Mouse (Mus musculus) embryonic facial prominence, embryonic 12.5 days (tissue): ENCODE results near the gene Cacna2d4. TPM values are rescaled to one million over a fixed set of nuclear protein-coding genes. Genes with fewer than 3 reads are reported as not detected.

Experiments
- ATAC-seq: fragments of 200-750 bp; cut with Nextera tagmentation; 2 replicates; pipeline ENCODE4 v1.8.0; 2017; ENCODE audit not compliant: insufficient number of reproducible peaks, insufficient read depth, low FRiP score, low TSS enrichment
- H3K27ac ChIP-seq: fragments of 300-500 bp; sonication (generic); 2 replicates; pipeline ENCODE4 v1.5.1; 2016; ENCODE audit warnings: mild to moderate bottlenecking
- H3K27me3 ChIP-seq: fragments of 300-500 bp; sonication (generic); 2 replicates; pipeline ENCODE4 v1.6.1; 2016; ENCODE audit warnings: mild to moderate bottlenecking, moderate library complexity
- H3K36me3 ChIP-seq: fragments of 300-500 bp; sonication (generic); 2 replicates; pipeline ENCODE4 v1.6.1; 2016; ENCODE audit warnings: mild to moderate bottlenecking
- H3K4me1 ChIP-seq: fragments of 300-500 bp; sonication (generic); 2 replicates; pipeline ENCODE4 v1.6.1; 2016
- H3K4me2 ChIP-seq: fragments of 300-500 bp; sonication (generic); replicated peaks from 2 replicates; pipeline ENCODE4 v1.6.1; 2016; ENCODE audit warnings: mild to moderate bottlenecking, moderate library complexity
- H3K4me3 ChIP-seq: fragments of 300-500 bp; sonication (generic); 2 replicates; pipeline ENCODE4 v1.5.1; 2016; ENCODE audit warnings: mild to moderate bottlenecking
- H3K9ac ChIP-seq: fragments of 300-500 bp; sonication (generic); 2 replicates; pipeline ENCODE4 v1.6.1; 2016; ENCODE audit warnings: mild to moderate bottlenecking, moderate library complexity
- H3K9me3 ChIP-seq: fragments of 300-500 bp; sonication (generic); 2 replicates; pipeline ENCODE4 v1.6.1; 2016; ENCODE audit warnings: mild to moderate bottlenecking, moderate library complexity
- WGBS: fragments of 180-500 bp; shearing (Covaris S2); methylation state at CpG from one replicate; pipeline ENCODE4 v1.1.7; 2016; 5-methylcytosine and 5-hydroxymethylcytosine counted together
- polyA plus RNA-seq: library from polyadenylated mRNA; unstranded; fragments of >200 nt; fragmentation: Nextera tagmentation; extraction: Ambion mirVana; gene quantifications from 2 replicates; pipeline ENCODE4 v1.2.1, GENCODE M21; 2016

Gene Cacna2d4
- polyA plus RNA-seq, 1 experiment from 2014 or later: not detected

DNA sequence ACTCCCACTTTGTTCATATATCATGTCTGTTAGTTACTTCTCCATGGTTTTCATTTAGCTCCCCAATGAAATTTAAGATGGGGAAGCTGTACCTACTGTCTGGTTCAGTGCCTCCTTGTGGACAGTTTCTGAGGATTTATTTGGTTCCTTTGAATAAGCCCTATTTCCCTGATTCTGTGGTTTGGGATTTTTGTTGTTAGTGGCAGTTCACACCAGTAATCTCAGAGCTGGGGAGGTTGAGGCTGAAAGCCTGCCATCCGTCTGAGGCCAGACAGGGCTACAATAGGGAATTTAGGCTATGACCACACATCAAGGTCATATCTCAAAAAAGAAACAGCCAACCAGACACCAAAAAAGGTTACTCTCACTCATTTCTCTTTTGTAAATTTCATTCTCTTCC, 142.3 kb downstream of the Cacna2d4 start:
- H3K4me1 ChIP-seq: no peaks in the 10 kb centered on the region
- H3K4me3 ChIP-seq: no peak overlapping the region
- H3K27ac ChIP-seq: no peak overlapping the region
- no peak for ATAC-seq
- H3K27me3 ChIP-seq: no peaks in the 10 kb centered on the region
- no peaks in the 10 kb centered on the region for H3K9me3 ChIP-seq
- 75% methylated on average over 1 of the region's 1 CpGs for WGBS
- no peak overlapping the region for H3K4me2 ChIP-seq
- no peaks in the 10 kb centered on the region for H3K36me3 ChIP-seq
- no peak overlapping the region for H3K9ac ChIP-seq

GRCm38 (mm10) chr6:119385668-119386067, 149.3 kb downstream of the Cacna2d4 start:
- ATAC-seq: no peak
- H3K4me3 ChIP-seq: no peak overlapping the region
- H3K4me1 ChIP-seq: peaks cover 6% of the 10 kb centered on the region
- H3K36me3 ChIP-seq: no peaks in the 10 kb centered on the region
- 90% methylated on average over 1 of the region's 1 CpGs for WGBS
- no peaks in the 10 kb centered on the region for H3K27me3 ChIP-seq
- H3K9ac ChIP-seq: no peak overlapping the region
- no peak overlapping the region for H3K4me2 ChIP-seq
- no peak overlapping the region for H3K27ac ChIP-seq
- no peaks in the 10 kb centered on the region for H3K9me3 ChIP-seq

- WGBS: 86% methylated on average over 4 of the region's 4 CpGs
- no peak for ATAC-seq
- no peak overlapping the region for H3K27ac ChIP-seq
- no peak overlapping the region for H3K4me2 ChIP-seq
- no peaks in the 10 kb centered on the region for H3K36me3 ChIP-seq
- H3K9ac ChIP-seq: no peak overlapping the region
- no peak overlapping the region for H3K4me3 ChIP-seq
- H3K9me3 ChIP-seq: no peaks in the 10 kb centered on the region
- peaks cover 6% of the 10 kb centered on the region for H3K4me1 ChIP-seq
- no peaks in the 10 kb centered on the region for H3K27me3 ChIP-seq
These were observed 150.1 kb downstream of the Cacna2d4 start for GRCm38 (mm10) chr6:119386421-119386820.

DNA sequence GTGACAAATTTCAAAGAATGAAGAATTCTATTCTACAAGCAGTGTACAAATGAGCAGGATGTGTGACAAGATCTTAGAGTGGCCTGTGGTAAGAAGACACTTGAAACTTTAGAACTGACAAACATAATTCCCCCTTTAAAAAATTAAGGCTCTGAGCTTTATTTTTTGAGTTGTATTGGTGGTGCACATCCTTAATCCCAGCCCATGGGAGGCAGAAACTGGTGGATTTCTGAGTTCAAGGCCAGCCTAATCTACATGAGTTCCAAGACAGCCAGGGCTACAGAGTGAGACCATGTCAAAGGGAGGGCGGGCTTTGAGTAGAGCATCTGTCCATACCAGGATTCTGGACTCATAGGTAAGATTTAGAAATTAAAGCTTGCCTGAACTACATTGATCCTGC, 150.5 kb downstream of the Cacna2d4 start:
- H3K4me2 ChIP-seq: peak overlapping the region; percentile 78

DNA sequence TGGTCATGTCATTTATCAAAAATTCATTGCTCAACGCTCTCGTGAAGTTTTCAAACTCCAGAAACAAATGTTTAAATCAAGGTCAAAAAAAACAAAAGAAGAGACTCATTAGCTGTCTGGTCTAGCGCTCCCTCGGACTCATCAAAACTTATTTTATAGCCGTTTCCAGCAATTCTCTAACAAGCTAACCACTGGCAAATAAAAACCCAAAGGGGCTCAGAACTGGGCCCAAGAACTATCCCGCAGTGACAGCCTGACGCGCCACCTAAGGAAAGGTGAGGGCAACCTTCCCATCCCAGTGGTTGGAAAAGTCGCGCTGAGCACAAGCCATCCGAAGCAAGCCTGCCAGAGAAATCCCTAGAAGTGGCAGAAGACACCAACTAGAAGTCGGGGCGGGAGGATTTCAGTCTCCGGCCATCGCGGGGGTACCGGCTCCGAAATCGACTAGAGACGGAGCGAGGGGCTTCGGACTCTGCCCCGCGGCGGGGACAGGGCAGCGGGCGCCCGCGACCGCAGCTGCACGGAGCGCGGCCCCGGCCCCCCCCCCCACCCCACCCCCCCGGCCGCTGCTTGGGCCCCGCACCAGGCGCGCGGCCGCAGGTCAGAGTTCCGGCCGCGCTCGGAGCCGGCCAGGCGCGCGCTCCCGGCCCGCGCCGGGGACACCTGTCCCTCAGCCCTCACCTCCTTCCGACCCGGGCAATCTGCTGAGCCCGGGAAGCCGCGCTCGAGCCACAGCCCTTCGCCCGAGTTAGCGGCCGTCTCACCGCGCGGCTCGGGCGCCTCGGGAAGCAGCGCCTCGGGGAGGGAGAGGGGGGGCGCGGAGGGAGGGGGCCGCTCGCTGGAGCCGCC, 151.7 kb downstream of the Cacna2d4 start:
- peak; percentile 81 for ATAC-seq
- peak overlapping the region; percentile 75 for H3K9ac ChIP-seq
- no peaks in the 10 kb centered on the region for H3K9me3 ChIP-seq
- WGBS: 2% methylated on average over 46 of the region's 76 CpGs
- peak overlapping the region; percentile 78 for H3K4me2 ChIP-seq
- peak overlapping the region; percentile 77 for H3K27ac ChIP-seq
- H3K36me3 ChIP-seq: no peaks in the 10 kb centered on the region
- H3K27me3 ChIP-seq: no peaks in the 10 kb centered on the region
- peaks cover 6% of the 10 kb centered on the region for H3K4me1 ChIP-seq
- peak overlapping the region; percentile 83 for H3K4me3 ChIP-seq

More for the DNA sequence above, 150.5 kb downstream of the Cacna2d4 start:
- no peak for ATAC-seq
- Histone ChIP-seq H3K36me3 (no peaks in the 10 kb centered on the region), H3K27me3 (no peaks in the 10 kb centered on the region), H3K4me1 (peaks cover 6% of the 10 kb centered on the region), H3K9ac (0 out of 2 replicates have a peak overlapping the region, but pooled peaks have one; percentile 8), H3K27ac (no peak overlapping the region), H3K4me3 (no peak overlapping the region), H3K9me3 (no peaks in the 10 kb centered on the region)
- 96% methylated on average over 1 of the region's 1 CpGs for WGBS

GRCm38 (mm10) chr6:119388650-119389012, 152.3 kb downstream of the Cacna2d4 start:
- peak overlapping the region; percentile 48 for H3K4me2 ChIP-seq
- H3K27me3 ChIP-seq: no peaks in the 10 kb centered on the region
- no peaks in the 10 kb centered on the region for H3K36me3 ChIP-seq
- peak overlapping the region; percentile 77 for H3K27ac ChIP-seq
- peaks cover 6% of the 10 kb centered on the region for H3K4me1 ChIP-seq
- peak overlapping the region; percentile 75 for H3K9ac ChIP-seq
- peak overlapping the region; percentile 83 for H3K4me3 ChIP-seq
- under 1% methylated on average over 34 of the region's 53 CpGs for WGBS
- no peaks in the 10 kb centered on the region for H3K9me3 ChIP-seq
- ATAC-seq: peak; percentile 98

- Histone ChIP-seq H3K4me3 (peak overlapping the region; percentile 83), H3K9me3 (no peaks in the 10 kb centered on the region), H3K4me2 (peak overlapping the region; percentile 48), H3K27ac (0 out of 2 replicates have a peak overlapping the region, but pooled peaks have one; percentile 77), H3K36me3 (no peaks in the 10 kb centered on the region), H3K9ac (peak overlapping the region; percentile 75; the same call in 1 of the 2 replicates), H3K4me1 (peaks cover 6% of the 10 kb centered on the region), H3K27me3 (no peaks in the 10 kb centered on the region)
- ATAC-seq: no peak
- WGBS: 25% methylated on average over 10 of the region's 10 CpGs
These were observed 152.8 kb downstream of the Cacna2d4 start for GRCm38 (mm10) chr6:119389089-119389488.

- Histone ChIP-seq H3K27me3 (no peaks in the 10 kb centered on the region), H3K9ac (no peak overlapping the region), H3K36me3 (no peaks in the 10 kb centered on the region), H3K4me2 (no peak overlapping the region), H3K27ac (no peak overlapping the region), H3K4me1 (peaks cover 6% of the 10 kb centered on the region), H3K4me3 (no peak overlapping the region), H3K9me3 (no peaks in the 10 kb centered on the region)
- WGBS: 91% methylated on average over 4 of the region's 4 CpGs
- ATAC-seq: no peak
These were observed 154.4 kb downstream of the Cacna2d4 start for GRCm38 (mm10) chr6:119390728-119391127.

DNA sequence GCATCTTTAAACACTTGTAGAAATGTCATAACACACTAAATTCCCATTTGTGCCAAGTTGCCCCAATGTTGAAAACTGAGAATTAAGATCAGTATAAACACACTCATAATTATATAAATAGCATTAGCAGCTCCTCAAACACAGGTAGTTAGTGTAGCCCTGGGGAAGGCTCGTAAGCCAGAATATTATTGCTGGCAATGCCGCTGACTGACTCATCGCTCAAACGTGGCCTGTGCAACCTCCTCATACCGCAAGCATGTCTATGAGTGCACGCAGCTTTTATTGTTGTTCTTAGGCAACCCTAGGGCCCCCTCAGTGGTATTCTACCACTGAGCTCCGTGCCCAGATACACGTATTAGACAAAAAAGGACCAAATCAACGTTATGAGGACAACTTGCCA, 156.5 kb downstream of the Cacna2d4 start:
- WGBS: 86% methylated on average over 9 of the region's 9 CpGs
- ATAC-seq: no peak
- H3K27me3 ChIP-seq: no peaks in the 10 kb centered on the region
- H3K9me3 ChIP-seq: no peaks in the 10 kb centered on the region
- no peak overlapping the region for H3K27ac ChIP-seq
- no peaks in the 10 kb centered on the region for H3K36me3 ChIP-seq
- H3K4me1 ChIP-seq: no peaks in the 10 kb centered on the region
- H3K4me3 ChIP-seq: no peak overlapping the region
- H3K4me2 ChIP-seq: no peak overlapping the region
- no peak overlapping the region for H3K9ac ChIP-seq

DNA sequence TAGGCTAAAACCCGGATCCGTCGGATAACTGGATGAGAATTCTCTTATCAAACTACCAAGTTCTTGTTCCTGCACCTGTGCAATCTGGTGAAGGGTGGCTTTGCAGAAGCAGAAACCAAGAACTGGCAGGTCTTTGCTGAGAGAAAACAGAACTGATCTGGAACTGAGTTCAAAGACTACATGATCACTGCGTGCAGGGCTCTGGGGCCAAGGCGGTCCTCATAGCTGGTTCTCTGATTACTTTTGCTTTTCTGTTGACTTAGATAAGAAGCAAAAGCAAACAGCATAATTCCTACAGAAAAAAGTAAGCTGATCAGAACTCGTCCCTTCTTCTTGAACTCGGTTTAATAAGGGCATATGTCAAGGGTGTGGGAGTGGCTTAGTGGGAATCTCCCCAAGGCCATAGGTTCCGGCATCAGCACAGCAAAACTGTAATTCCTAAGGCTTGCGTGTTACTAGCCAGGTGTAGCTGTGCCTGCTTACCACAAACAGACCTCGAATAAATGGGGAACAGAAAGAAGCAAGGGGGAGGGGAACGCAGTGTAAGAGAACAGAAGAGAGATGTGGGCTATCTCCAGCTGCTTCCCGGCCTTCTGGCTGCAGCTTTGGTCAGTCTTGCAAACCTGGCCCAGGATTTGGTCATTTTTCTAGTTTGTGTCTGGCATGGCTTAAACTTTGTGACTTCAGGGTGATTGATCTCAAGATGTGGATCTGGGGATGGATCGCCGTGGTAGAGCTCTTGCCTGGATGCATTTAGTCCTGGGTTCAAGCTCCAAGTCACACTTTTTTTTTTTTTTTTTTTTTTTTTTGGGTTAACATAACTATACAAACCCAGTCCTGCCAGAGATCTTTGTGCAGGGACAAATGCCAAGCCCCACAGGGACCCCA, 159.3 kb downstream of the Cacna2d4 start:
- Histone ChIP-seq H3K4me1 (no peaks in the 10 kb centered on the region), H3K9ac (no peak overlapping the region), H3K4me2 (no peak overlapping the region), H3K4me3 (no peak overlapping the region), H3K27ac (no peak overlapping the region), H3K9me3 (no peaks in the 10 kb centered on the region), H3K36me3 (no peaks in the 10 kb centered on the region), H3K27me3 (no peaks in the 10 kb centered on the region)
- WGBS: 77% methylated on average over 14 of the region's 14 CpGs
- ATAC-seq: no peak

GRCm38 (mm10) chr6:119396309-119396634, 159.9 kb downstream of the Cacna2d4 start:
- WGBS: 70% methylated on average over 5 of the region's 5 CpGs
- no peak for ATAC-seq
- no peaks in the 10 kb centered on the region for H3K4me1 ChIP-seq

DNA sequence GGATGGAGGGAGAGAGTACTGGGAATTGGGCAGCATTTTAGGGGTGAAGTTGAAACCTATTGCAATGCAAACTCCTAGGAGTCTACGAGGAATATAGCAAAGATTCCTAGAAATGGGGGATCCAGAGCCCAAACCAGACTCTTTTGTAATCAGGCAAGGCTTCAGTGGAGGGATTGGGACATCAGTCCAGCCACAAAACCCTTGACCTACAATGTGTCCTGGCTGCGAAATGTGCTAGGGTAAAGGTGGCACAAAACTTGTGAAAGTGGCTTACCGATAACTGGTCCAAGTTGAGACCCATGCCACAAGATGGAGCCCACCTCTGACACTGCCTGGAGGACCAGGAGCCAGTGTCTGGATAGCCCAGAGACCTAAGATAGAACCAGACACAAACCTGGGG, 163.0 kb downstream of the Cacna2d4 start:
- Histone ChIP-seq H3K9me3 (no peaks in the 10 kb centered on the region), H3K4me3 (no peak overlapping the region), H3K9ac (no peak overlapping the region), H3K27ac (no peak overlapping the region), H3K4me1 (no peaks in the 10 kb centered on the region), H3K36me3 (no peaks in the 10 kb centered on the region), H3K27me3 (no peaks in the 10 kb centered on the region), H3K4me2 (no peak overlapping the region)
- 88% methylated on average over 3 of the region's 3 CpGs for WGBS
- no peak for ATAC-seq

More at GRCm38 (mm10) chr6:119396309-119396634, 159.9 kb downstream of the Cacna2d4 start:
- H3K4me3 ChIP-seq: no peak overlapping the region
- no peaks in the 10 kb centered on the region for H3K36me3 ChIP-seq
- H3K9me3 ChIP-seq: no peaks in the 10 kb centered on the region
- H3K27ac ChIP-seq: no peak overlapping the region
- H3K4me2 ChIP-seq: no peak overlapping the region
- no peaks in the 10 kb centered on the region for H3K27me3 ChIP-seq
- no peak overlapping the region for H3K9ac ChIP-seq
